Mouse (Mus musculus): ENCODE results near the gene Vmn2r87. TPM values are rescaled to one million over a fixed set of nuclear protein-coding genes. Genes with fewer than 3 reads are reported as not detected.
"Not testable (repeated sequence)": the region's sequence is repeated elsewhere in the genome, so short reads cannot be mapped to it uniquely, and the experiment has no call there.

Gene Vmn2r87
- not detected for total RNA-seq (2021)
- polyA plus RNA-seq (2012; rRNA removed) = not detected in 2 replicates
- long read RNA-seq = 0 reads

DNA sequence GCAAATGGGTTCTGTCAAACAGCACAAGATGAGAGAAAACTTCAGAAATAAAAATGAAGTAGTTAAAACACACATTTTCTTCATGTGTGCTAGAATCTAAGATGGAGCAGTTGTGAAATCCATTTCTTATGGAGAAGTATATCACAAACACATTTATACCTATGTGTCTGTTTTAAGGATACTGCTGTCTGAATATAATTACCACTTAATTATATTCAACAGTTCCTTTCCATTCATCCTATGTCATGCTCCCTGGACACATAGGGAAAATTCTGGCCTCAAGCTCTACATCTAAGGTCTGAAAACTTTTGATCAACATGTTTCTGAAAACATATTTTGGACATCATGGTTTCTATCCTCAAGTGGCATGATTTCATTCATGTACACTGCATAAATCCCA, at the start of gene Vmn2r87:
Vmn2r87 (minus strand) TSS at position 101 of the 400 bp plus-strand sequence.
- DNase-seq = no peak

GRCm38 (mm10) chr10:130544331-130544730, 47.1 kb upstream of the Vmn2r87 start:
- DNase-seq = not testable (repeated sequence)

- DNase-seq = peak; percentile 90
These were observed 44.9 kb upstream of the Vmn2r87 start for GRCm38 (mm10) chr10:130541931-130542691.

DNA sequence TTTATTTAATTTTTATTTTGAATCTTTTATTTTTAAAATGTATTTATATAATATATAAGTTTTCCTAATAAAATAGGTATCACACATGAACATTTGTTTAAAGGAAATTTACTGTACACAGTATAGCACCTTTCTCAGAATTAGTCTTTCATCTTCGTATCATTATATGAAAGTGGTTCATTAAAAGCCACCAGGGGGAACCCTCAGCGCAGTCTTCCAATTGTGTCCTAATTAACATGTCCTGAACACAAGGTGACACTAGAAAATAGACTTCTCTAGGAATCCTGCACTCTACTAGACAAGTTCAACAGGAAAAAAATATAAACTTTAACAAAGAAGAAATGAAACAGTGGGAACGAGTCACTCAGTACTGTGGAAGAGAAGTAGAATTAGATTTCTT, 38.9 kb upstream of the Vmn2r87 start:
- no peak for DNase-seq

- DNase-seq = no peak
These were observed 30.7 kb upstream of the Vmn2r87 start for GRCm38 (mm10) chr10:130527926-130528325.

GRCm38 (mm10) chr10:130470311-130470760, 26.9 kb downstream of the Vmn2r87 start:
- peak; percentile 29 for DNase-seq

DNA sequence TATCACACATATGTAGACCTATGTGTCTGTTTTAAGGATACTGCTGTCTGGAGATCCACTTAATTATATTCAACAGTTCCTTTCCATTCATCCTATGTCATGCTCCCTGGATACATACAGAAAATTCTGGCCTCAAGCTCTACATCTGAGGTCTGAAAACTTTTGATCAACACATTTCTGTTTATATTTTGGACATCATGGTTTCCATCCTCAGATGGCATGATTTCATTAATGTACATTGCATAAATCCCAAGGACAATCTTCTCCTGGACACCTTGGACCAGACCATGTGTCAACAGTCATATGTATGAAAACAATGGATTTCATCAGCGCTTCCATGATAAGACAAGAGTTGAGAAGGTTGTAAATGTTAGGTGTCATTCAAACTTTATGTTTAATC, 41.2 kb downstream of the Vmn2r87 start, which contains the start of gene Vmn2r86:
Vmn2r86 (minus strand) TSS at position 101 of the 400 bp plus-strand sequence.
- DNase-seq = not testable (repeated sequence)

GRCm38 (mm10) chr10:130444776-130445175, 52.4 kb downstream of the Vmn2r87 start:
- no peak for DNase-seq

- DNase-seq = peak; percentile 48
These were observed 62.9 kb downstream of the Vmn2r87 start for GRCm38 (mm10) chr10:130434185-130434898.

- DNase-seq = not testable (repeated sequence)
These were observed 67.6 kb downstream of the Vmn2r87 start, which contains the start of gene Vmn2r85 for GRCm38 (mm10) chr10:130429603-130430002. Gene Vmn2r85 (minus strand): TSS chr10:130429703.

DNA sequence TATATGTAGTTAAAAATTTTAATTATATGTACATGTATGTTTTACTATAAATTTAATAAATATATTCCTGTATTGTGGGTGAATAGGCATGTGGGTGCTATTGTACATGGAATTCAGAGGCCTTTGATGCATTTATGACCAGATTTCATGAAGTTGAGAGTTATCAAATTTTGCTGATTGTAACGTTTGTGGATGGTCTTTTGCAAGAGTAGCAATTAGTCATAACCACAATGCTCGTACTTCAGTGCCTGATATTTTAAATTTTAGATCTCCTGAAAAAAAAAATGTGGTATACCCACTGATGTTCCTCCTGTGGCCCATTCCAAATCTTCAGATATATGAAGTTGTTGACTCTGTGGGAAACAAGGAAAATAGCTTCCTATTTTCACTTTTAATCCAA, 74.8 kb downstream of the Vmn2r87 start:
- not testable (repeated sequence) for DNase-seq

Other genes starting within 250 kb of the Vmn2r87 start
- 1 to 10 TPM in 1 of 2 experiments, under 1 TPM in 1; 0.61 to 1.1 TPM for gene Neurod4, start 217.2 kb downstream of the Vmn2r87 start, total RNA-seq (2021)
- 0.08 TPM in 1 of 2 replicates, not detected in the other for gene Neurod4, start 217.2 kb downstream of the Vmn2r87 start, polyA plus RNA-seq (2012; rRNA removed)
- under 1 TPM; 0.35 to 0.90 TPM for gene Tespa1, start 174.5 kb downstream of the Vmn2r87 start, total RNA-seq (2021)
- 0.09 TPM in 1 of 2 replicates, not detected in the other for gene Tespa1, start 174.5 kb downstream of the Vmn2r87 start, polyA plus RNA-seq (2012; rRNA removed)
- not detected for gene Vmn2r84, start 103.1 kb downstream of the Vmn2r87 start, total RNA-seq (2021)
- not detected in 2 replicates for gene Vmn2r84, start 103.1 kb downstream of the Vmn2r87 start, polyA plus RNA-seq (2012; rRNA removed)
- gene Vmn2r85, start 67.7 kb downstream of the Vmn2r87 start, total RNA-seq (2021) = not detected
- gene Vmn2r85, start 67.7 kb downstream of the Vmn2r87 start, polyA plus RNA-seq (2012; rRNA removed) = not detected in 2 replicates
- gene Vmn2r86, start 41.3 kb downstream of the Vmn2r87 start, total RNA-seq (2021) = not detected
- gene Vmn2r86, start 41.3 kb downstream of the Vmn2r87 start, polyA plus RNA-seq (2012; rRNA removed) = not detected in 2 replicates